Mouse (Mus musculus) CH12.LX (cell line): Measurements from ENCODE around the gene Nubpl.

ENCODE experiments used
- CHD1 ChIP-seq: IDR thresholded peaks from 2 replicates; pipeline ENCODE4 v1.6.1; 2012; ENCODE audit warnings: low read depth, low read length, improper control_type of control experiment, inconsistent platforms
- CTCF ChIP-seq, 2 experiments: IDR thresholded peaks in 1 of 2; conservative IDR thresholded peaks in 1 of 2; 2 replicates each; pipeline ENCODE4 v1.5.1; 2011 to 2012; ENCODE audit warnings: low read depth in 2 of 2, low read length in 2 of 2, improper control_type of control experiment in 1 of 2, inconsistent platforms in 1 of 2, mild to moderate bottlenecking in 1 of 2, moderate library complexity in 1 of 2
- GABPA ChIP-seq: IDR thresholded peaks from 2 replicates; pipeline ENCODE4 v1.6.1; 2012; ENCODE audit warnings: low read depth, low read length, improper control_type of control experiment, inconsistent platforms; ENCODE audit not compliant: insufficient replicate concordance
- HCFC1 ChIP-seq: IDR thresholded peaks from 2 replicates; pipeline ENCODE4 v1.6.1; 2012; ENCODE audit warnings: low read depth, mild to moderate bottlenecking, inconsistent platforms, low read length, improper control_type of control experiment
- JUND ChIP-seq: conservative IDR thresholded peaks from 2 replicates; pipeline ENCODE4 v1.6.1; 2011; ENCODE audit warnings: low read depth, low read length, improper control_type of control experiment
- MAX ChIP-seq: IDR thresholded peaks from 2 replicates; pipeline ENCODE4 v1.6.1; 2011; ENCODE audit warnings: low read length, improper control_type of control experiment
- NELFE ChIP-seq: IDR thresholded peaks from 2 replicates; pipeline ENCODE4 v1.6.1; 2011; ENCODE audit warnings: low read depth, low read length, improper control_type of control experiment
- PAX5 ChIP-seq: IDR thresholded peaks from 2 replicates; pipeline ENCODE4 v1.6.1; 2012; ENCODE audit warnings: low read length, inconsistent platforms, mixed read lengths
- TCF12 ChIP-seq: IDR thresholded peaks from 2 replicates; pipeline ENCODE4 v1.6.1; 2014; ENCODE audit warnings: low read depth, mild to moderate bottlenecking, inconsistent platforms, low read length, improper control_type of control experiment
- USF2 ChIP-seq: conservative IDR thresholded peaks from 2 replicates; pipeline ENCODE4 v1.6.1; 2011; ENCODE audit warnings: low read depth, low read length, improper control_type of control experiment

GRCm38 (mm10) chr12:52097650-52098070, at the start of gene Nubpl:
- TF ChIP-seq JUND (0 out of 2 replicates have a peak, but pooled peaks have one; percentile 32), NELFE (peak; percentile 77; the same call in 1 of the 2 replicates), CTCF (conservative IDR thresholded peaks at IDR 0.05 in 1 of 2, IDR thresholded peaks at IDR 0.05 in 1 of 2; ENCODE audit: low read depth in 2 of 2, low read length in 2 of 2) (no peak), MAX (peak; percentile 57; the same call in 1 of the 2 replicates), USF2 (no peak), HCFC1 (peak; percentile 83), CHD1 (0 out of 2 replicates have a peak, but pooled peaks have one; percentile 26), PAX5 (no peak), TCF12 (peak; percentile 63), GABPA (no peak)
